Mouse (Mus musculus): ENCODE results near the gene Gm4969. TPM values are rescaled to one million over a fixed set of nuclear protein-coding genes. Genes with fewer than 3 reads are reported as not detected.

Gm4969 gene
- polyA plus RNA-seq, 1 experiment from 2014 or later, result 1.1 TPM

DNA sequence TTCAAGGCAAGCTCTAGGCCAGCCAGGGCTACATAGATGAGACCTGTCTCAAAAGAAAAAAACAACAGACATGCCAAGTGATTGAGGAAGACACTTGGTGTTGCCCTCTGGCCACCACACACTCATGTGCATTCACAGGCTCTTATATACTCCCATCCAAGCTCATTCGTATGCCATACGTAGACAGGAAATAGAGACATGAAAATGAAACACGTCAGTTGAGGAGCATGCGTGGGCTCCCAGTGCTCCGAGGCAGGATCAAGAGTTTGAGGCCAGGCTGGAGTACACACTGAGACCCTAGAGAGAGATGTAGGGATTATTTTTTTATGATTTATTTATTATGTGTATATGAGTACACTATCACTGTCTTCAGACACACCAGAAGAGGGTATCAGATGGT is 11.2 kb upstream of the Gm4969 start:
- Histone ChIP-seq H3K27me3 (ENCODE audit: low read depth, poor library complexity, severe bottlenecking) (no peaks in the 10 kb centered on the region), H3K9me3 (replicated peaks) (no peaks in the 10 kb centered on the region), H3K27ac (replicated peaks) (no peak overlapping the region), H3K4me1 (peaks cover 22% of the 10 kb centered on the region), H3K4me3 (no peak overlapping the region), H3K36me3 (peaks cover 22% of the 10 kb centered on the region)
- WGBS, result 94% methylated on average over 5 of the region's 5 CpGs
- DNase-seq (ENCODE audit: low spot score), result no peak

DNA sequence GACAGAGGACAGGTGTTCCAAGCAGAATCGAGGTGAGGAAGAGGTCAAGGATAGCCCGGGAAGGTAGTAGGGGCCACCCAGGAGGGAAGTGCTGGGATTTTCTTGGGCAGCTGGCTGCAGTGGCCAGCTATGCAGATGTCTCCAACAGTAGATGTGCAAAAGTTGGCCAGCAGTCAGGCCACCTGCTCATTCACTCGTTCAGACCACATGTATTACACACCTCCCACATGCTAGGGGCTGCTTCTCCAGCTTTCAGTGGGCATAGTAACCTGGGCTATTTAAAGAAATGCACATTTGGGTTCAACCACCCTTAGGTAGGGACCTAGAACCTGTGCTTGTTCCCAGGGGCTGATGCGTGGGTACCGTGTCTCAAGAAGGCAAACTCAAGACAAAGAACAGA is 9.6 kb upstream of the Gm4969 start:
- WGBS, result 96% methylated on average over 5 of the region's 5 CpGs
- DNase-seq (ENCODE audit: low spot score), result no peak
- H3K4me1 ChIP-seq, result peaks cover 22% of the 10 kb centered on the region
- no peak overlapping the region for H3K4me3 ChIP-seq
- H3K36me3 ChIP-seq, result peaks cover 22% of the 10 kb centered on the region
- H3K27me3 ChIP-seq (ENCODE audit: low read depth, poor library complexity, severe bottlenecking), result no peaks in the 10 kb centered on the region
- no peak overlapping the region for H3K27ac ChIP-seq (replicated peaks)
- no peaks in the 10 kb centered on the region for H3K9me3 ChIP-seq (replicated peaks)

DNA sequence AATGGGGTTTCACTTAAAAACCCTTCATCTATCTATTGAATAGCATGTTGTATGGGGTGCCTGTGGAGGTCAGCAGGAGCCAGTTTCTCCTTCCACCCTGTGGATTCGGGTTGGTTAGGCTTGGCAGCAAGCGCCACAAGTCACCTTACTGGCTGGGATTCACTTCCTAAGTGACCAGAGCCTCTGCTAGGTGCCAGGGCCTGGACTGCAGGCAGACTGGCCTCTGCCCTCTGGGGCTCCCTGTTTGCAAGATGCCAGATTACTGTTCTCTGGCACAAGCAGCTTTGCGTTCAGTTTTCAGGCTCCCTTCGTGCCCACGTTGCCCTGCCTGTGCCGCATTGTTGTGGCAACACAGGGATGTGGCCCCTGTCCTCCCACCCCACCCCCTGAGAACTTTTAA is 6.5 kb upstream of the Gm4969 start:
- H3K27me3 ChIP-seq (ENCODE audit: low read depth, poor library complexity, severe bottlenecking), result no peaks in the 10 kb centered on the region
- H3K4me1 ChIP-seq, result peaks cover 17% of the 10 kb centered on the region
- H3K36me3 ChIP-seq, result peaks cover 24% of the 10 kb centered on the region
- 0 out of 2 replicates have a peak, but pooled peaks cover 2% of the 10 kb centered on the region for H3K9me3 ChIP-seq (replicated peaks)
- H3K27ac ChIP-seq (replicated peaks), result no peak overlapping the region
- no peak overlapping the region for H3K4me3 ChIP-seq
- no peak for DNase-seq (ENCODE audit: low spot score)
- WGBS, result 92% methylated on average over 6 of the region's 6 CpGs

DNA sequence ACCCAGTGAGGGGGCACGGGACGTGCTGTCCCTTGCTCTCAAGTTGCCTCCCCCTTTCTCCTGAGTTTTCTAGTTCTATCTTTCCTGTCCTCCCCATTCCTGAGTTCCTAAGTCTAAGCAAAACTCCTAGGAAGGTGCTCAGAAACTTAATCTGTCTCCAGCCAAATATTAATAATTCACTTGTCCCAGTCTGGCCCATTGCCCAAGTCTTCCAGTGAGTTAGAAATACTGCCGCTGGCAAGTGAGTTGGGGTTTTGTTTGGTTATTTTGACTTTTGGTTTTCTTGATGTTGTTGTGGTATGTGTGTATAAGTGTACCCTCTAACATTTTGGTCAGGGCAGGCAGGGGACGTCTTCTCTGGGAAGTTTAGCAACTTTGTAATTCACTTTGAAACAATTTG is 3.5 kb upstream of the Gm4969 start:
- Histone ChIP-seq H3K4me1 (peaks cover 24% of the 10 kb centered on the region), H3K27me3 (ENCODE audit: low read depth, poor library complexity, severe bottlenecking) (peaks cover 18% of the 10 kb centered on the region), H3K27ac (replicated peaks) (no peak overlapping the region), H3K36me3 (peaks cover 5% of the 10 kb centered on the region), H3K9me3 (replicated peaks) (peaks cover 14% of the 10 kb centered on the region), H3K4me3 (0 out of 2 replicates have a peak overlapping the region, but pooled peaks have one; percentile 82)
- 94% methylated on average over 4 of the region's 4 CpGs for WGBS
- DNase-seq (ENCODE audit: low spot score), result no peak

DNA sequence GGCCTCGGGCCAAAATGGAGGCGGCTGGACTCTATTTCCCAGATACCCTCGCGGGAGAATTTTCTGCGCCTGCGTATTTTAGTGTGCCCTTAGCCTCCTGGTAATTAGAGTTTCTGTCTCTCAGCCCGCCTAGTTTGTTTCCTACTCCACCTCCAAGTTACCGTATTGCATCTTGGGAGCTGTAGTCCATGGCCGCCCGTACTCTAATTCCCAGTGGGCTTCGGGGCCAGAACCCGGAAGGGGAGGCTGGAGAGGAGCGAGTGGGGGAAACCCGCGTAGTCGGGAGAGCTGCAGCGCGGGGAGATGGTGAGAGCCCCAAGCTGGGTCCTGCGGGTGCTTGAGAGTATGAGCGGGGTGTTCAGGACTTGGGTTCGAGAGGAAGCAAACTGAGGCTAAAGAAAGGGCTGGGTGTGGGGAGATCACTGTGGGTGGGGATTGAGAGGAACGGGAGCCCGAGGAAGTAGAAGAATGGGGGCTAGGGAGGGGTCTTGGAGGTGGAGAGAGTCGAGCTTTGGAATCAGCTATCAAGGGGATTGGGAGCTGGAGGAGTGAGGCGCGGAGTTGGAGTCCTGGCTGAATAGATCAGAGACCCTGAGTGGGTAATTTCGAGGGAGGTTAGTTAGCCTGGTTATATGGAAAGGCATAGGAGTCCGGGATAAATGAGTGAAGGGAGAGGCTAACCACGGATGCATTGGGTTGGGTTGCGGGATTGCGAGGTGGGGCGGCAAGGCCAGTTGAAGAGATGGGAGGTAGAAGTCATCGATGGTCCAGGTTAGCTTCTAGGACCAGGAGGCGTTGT is 1.7 kb upstream of the Gm4969 start, which contains the start of gene Fbxo46:
Fbxo46 (plus strand) TSS at position 229 of the 799 bp plus-strand sequence.
- DNase-seq (ENCODE audit: low spot score), result peak; percentile 92
- Histone ChIP-seq H3K9me3 (replicated peaks) (peaks cover 14% of the 10 kb centered on the region), H3K4me3 (peak within 1 kb of the TSS; percentile 82), H3K36me3 (peaks cover 5% of the 10 kb centered on the region; the same call in 1 of the 2 replicates), H3K27me3 (ENCODE audit: low read depth, poor library complexity, severe bottlenecking) (peaks cover 18% of the 10 kb centered on the region), H3K4me1 (peaks cover 24% of the 10 kb centered on the region), H3K27ac (replicated peaks) (peak within 1 kb of the TSS; percentile 86)
- 3% methylated on average over 34 of the region's 34 CpGs for WGBS

DNA sequence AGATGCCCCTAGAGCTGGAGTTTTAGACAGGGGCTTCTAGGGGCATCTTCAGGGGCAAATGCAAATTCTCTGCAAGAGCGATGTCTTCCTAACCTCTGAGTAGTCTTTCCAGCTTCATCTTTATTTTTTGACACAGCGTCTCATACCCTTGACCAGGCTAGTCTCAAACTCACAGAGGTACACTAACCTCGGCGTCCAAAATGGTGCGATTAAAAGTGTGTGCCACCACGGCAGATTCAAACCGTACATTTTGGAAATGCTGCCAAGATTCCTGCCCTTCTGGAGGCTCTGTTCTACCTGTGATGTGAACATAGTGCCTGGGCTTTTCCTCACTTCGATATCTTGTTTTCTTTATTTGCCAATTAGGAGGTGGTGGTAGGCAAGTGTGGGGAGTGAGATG is 915 bp upstream of the Gm4969 start:
- 93% methylated on average over 8 of the region's 8 CpGs for WGBS
- peak; percentile 20 for DNase-seq (ENCODE audit: low spot score)

DNA sequence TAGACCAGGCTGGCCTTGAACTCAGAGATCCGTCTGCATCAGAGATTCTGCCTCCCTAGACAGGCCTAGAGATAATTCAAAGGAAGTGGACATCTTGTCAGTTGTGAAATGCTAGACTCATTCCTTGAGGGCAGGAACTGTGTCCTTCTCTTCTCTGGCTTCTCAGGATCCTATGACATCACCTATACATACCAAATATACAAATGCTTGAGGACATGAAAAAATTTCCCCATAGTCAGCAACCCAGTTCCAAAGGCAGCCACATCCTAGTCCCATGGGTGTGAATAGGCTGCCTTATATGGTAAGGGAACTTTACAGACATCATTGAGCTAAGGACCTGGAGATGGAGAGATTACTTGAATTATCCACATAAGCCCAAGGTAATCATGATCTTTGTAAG is 8.6 kb downstream of the Gm4969 start:
- 78% methylated on average over 1 of the region's 1 CpGs for WGBS
- no peak overlapping the region for H3K4me3 ChIP-seq
- no peak for DNase-seq (ENCODE audit: low spot score)

More for the DNA sequence above, 915 bp upstream of the Gm4969 start:
- Histone ChIP-seq H3K27me3 (ENCODE audit: low read depth, poor library complexity, severe bottlenecking) (peaks cover 18% of the 10 kb centered on the region), H3K27ac (replicated peaks) (no peak overlapping the region), H3K4me3 (no peak overlapping the region), H3K36me3 (peaks cover 5% of the 10 kb centered on the region; the same call in 1 of the 2 replicates), H3K4me1 (peaks cover 24% of the 10 kb centered on the region), H3K9me3 (replicated peaks) (peaks cover 14% of the 10 kb centered on the region)

DNA sequence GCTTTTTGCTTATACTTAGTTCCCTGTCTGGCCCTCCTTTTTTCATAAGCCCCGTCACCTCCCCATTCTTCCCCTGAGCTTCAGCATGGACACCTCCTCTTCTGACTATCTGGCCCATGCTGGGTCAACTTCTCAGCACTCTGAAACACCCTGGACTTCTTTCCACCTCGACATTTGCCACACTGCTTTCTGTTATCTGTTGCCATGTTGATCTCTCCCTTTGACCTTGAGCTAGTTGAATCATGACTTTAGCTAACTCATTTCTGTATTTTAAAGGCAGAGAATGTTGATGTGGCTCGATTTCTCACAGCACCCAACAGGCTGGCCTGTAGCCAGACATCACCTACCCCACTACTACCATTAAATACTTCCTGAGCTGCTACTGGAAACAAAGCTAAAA is 10.7 kb downstream of the Gm4969 start:
- Histone ChIP-seq H3K27ac (replicated peaks) (no peak overlapping the region), H3K9me3 (replicated peaks) (no peaks in the 10 kb centered on the region), H3K27me3 (ENCODE audit: low read depth, poor library complexity, severe bottlenecking) (no peaks in the 10 kb centered on the region), H3K4me3 (no peak overlapping the region), H3K4me1 (no peaks in the 10 kb centered on the region), H3K36me3 (no peaks in the 10 kb centered on the region)
- WGBS, result 73% methylated on average over 3 of the region's 3 CpGs
- DNase-seq (ENCODE audit: low spot score), result no peak

More for the DNA sequence above, 8.6 kb downstream of the Gm4969 start:
- H3K36me3 ChIP-seq, result no peaks in the 10 kb centered on the region
- H3K9me3 ChIP-seq (replicated peaks), result no peaks in the 10 kb centered on the region
- H3K4me1 ChIP-seq, result no peaks in the 10 kb centered on the region
- peaks cover 3% of the 10 kb centered on the region; the same call in 1 of the 2 replicates for H3K27me3 ChIP-seq (ENCODE audit: low read depth, poor library complexity, severe bottlenecking)
- no peak overlapping the region for H3K27ac ChIP-seq (replicated peaks)

DNA sequence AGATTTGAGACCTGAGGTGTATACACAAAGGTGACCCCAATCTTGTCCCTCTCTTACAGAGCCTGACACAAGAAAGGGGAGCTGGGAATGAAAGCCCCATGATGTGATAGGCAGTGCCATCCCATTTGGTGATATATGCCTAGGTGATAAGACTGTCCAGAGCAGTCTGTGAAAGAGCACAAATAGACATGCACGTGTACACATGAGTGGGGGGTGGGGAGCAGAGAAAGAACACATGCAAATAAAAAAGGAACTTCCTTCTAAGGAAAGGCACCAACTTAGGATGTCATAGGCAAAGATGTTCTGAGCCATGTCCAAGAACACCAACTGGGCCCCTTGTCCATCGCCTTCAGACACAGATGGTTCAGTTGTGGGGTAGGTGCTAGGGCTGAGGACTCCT is 13.7 kb downstream of the Gm4969 start:
- Histone ChIP-seq H3K36me3 (no peaks in the 10 kb centered on the region), H3K9me3 (replicated peaks) (no peaks in the 10 kb centered on the region), H3K4me1 (no peaks in the 10 kb centered on the region), H3K27me3 (ENCODE audit: low read depth, poor library complexity, severe bottlenecking) (no peaks in the 10 kb centered on the region), H3K4me3 (no peak overlapping the region), H3K27ac (replicated peaks) (no peak overlapping the region)
- no peak for DNase-seq (ENCODE audit: low spot score)
- WGBS, result 88% methylated on average over 2 of the region's 2 CpGs

DNA sequence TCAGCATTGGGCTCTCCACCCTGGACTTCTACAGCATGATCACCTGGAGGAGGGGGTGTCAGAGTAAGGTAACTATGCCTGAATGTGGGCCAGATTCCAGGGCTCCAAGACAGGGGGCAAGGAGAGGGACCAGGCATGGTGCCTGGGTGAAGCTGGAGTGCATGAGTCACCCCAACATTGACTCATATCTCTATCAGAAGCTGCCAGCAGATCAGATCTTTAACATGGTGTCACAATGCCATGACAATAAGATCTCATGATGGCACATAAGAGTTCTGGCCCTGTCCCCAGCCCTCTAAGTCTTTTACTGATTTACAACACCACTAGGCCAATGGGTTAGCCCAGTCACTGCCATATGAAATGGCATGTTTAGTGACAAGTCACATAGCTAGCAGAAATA is 14.4 kb downstream of the Gm4969 start:
- H3K4me1 ChIP-seq, result peaks cover 5% of the 10 kb centered on the region; the same call in 1 of the 2 replicates
- H3K9me3 ChIP-seq (replicated peaks), result no peaks in the 10 kb centered on the region
- no peak for DNase-seq (ENCODE audit: low spot score)
- H3K27me3 ChIP-seq (ENCODE audit: low read depth, poor library complexity, severe bottlenecking), result no peaks in the 10 kb centered on the region
- no peak overlapping the region for H3K27ac ChIP-seq (replicated peaks)
- H3K36me3 ChIP-seq, result no peaks in the 10 kb centered on the region
- H3K4me3 ChIP-seq, result no peak overlapping the region

DNA sequence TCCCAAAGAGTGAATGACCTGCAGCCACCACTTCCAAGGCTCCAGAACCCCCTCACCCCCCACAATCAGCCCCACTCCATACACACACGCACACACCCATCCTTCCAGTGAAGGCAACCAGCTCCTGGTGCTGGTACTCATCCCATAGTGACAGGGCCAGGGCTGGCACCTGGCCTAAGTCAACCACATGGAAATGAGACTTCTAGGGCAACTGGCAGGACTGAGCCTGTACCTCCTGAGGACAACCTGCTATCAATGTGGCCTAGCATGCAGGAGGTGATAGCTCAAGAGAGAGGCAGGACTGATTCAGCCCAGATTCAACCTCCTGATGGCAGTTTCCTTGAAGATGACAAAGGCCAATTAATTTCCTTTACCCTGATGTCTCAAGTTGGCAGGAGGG is 17.9 kb downstream of the Gm4969 start:
- Histone ChIP-seq H3K27me3 (ENCODE audit: low read depth, poor library complexity, severe bottlenecking) (no peaks in the 10 kb centered on the region), H3K4me3 (no peak overlapping the region), H3K4me1 (peaks cover 34% of the 10 kb centered on the region), H3K9me3 (replicated peaks) (no peaks in the 10 kb centered on the region), H3K36me3 (peaks cover 18% of the 10 kb centered on the region), H3K27ac (replicated peaks) (no peak overlapping the region)
- no peak for DNase-seq (ENCODE audit: low spot score)
- WGBS, result 87% methylated on average over 1 of the region's 1 CpGs

DNA sequence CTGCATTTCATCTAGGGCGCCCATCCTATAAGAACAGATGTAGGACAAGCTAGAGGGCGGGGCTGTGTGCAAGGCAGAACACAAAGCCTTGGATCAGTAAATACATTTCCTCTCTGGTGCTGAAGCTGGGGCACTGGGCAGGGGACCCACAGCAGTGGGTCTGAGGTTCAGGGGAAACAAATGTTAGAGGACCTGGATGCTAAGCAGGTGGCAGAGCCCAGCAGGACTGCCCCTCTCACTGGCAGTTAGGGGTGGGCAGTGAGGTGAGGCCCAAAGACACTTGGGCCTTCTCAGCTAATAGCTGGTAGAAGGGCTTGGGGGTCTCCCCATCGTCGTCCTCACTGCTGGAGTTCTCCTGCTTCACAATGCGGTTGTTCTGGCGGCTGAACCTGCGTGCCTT is 19.4 kb downstream of the Gm4969 start:
- Histone ChIP-seq H3K27me3 (ENCODE audit: low read depth, poor library complexity, severe bottlenecking) (no peaks in the 10 kb centered on the region), H3K27ac (replicated peaks) (no peak overlapping the region), H3K4me3 (no peak overlapping the region), H3K9me3 (replicated peaks) (no peaks in the 10 kb centered on the region), H3K4me1 (peaks cover 47% of the 10 kb centered on the region), H3K36me3 (peaks cover 18% of the 10 kb centered on the region)
- DNase-seq (ENCODE audit: low spot score), result no peak
- WGBS, result 61% methylated on average over 7 of the region's 7 CpGs

DNA sequence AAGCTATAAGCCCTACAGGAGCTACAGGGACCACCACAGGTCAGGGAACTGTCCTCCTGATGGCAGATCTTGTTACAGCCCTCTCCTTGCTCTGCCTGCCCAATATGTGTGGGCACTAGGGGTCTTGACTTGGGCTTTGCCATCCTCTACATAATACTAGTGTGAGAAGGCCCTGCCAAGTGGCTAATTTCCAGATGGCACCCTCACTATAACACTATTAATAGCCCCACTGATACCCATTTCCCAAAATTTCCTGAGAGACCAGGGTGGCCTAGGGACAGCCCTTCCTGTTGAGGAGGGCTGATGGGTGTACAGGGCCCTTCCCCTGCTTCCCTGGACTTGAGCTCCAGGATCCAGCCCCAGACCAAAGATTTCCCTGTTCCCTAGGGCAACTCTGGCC is 20.3 kb downstream of the Gm4969 start:
- Histone ChIP-seq H3K4me3 (no peak overlapping the region), H3K27ac (replicated peaks) (no peak overlapping the region), H3K27me3 (ENCODE audit: low read depth, poor library complexity, severe bottlenecking) (no peaks in the 10 kb centered on the region), H3K9me3 (replicated peaks) (no peaks in the 10 kb centered on the region), H3K4me1 (peaks cover 56% of the 10 kb centered on the region), H3K36me3 (peaks cover 18% of the 10 kb centered on the region)
- no peak for DNase-seq (ENCODE audit: low spot score)
